Mouse (Mus musculus) spleen, postnatal 4 days (tissue): Measurements from ENCODE around the gene Sall1.

Source experiments
- DNase-seq, 2 experiments: peaks; one replicate each; pipeline ENCODE4 v3.0.0; 2022; ENCODE audit warnings: low spot score in 2 of 2

The Sall1 gene

DNA sequence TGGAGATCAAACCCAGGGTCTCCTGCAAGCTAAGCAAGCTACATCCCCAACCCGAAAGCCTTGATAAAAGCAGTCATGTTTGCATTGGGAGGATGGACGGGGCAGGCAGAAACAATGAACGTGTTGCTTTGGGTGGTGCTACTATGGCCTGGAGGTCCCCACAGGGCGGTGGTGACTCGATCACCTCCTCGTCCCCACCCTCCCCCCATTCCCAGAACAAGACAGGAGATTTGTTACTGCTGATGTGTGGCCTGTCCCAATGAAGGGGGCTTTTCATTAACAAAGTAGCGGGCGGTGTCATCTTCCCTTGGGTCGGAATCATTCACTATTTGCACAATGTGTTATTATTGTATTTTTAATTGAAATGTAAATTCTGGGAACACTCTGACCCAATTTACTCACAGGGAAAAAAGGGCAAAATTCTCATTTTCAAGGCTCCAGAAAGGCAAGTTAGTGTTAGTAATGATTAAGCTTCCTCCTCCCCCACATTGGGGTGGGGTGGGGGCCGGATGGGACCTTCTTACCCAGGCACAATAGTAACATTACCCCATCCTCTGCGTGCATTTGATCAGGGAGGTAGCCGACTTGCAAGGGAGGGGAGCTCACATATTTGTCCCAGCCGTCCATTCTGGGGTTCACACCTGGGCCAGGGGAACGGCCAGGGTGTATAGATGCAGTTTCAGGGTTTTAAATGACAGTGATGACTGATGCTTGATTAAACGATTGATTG lies 52.0 kb downstream of the Sall1 start:
- DNase-seq, result no peak

DNA sequence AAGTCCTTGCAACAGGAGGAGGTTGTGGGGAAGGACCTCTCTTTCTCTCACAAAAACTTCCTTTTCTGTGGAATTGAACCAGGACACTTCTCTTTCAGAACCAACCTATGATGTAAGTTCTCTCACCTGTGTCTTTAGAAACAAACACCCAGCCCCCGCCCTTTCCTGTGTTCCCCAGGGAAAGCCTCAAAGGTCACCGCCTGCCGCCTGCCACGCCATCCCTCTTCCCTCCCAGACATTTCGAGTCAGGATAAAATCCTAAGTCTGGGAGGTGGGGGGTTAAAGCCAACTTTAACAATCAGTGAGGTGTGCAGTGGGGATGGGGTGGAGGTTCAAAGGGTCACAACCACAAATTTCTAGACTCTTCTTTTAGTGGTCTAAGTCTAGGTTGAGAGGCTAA lies 52.8 kb downstream of the Sall1 start:
- no peak for DNase-seq

DNA sequence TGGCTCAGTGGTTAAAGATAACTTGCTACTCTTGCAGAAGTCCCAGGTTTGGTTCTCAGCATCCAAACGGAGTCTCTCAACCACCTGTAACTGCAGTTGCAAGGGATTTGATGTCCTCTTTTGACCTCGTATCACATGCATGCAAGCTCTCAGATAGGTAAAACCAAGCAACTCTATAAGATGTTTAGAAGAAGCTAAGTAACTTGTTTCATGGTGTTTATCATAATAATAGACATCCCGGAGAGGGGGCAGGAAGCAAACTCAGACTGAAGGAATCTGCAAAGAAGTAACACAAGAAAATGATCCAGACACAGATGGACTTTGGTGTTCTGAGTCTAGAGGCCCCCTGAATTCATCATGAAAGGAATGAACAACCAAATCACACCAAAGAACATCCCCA lies 55.0 kb downstream of the Sall1 start:
- no peak for DNase-seq

DNA sequence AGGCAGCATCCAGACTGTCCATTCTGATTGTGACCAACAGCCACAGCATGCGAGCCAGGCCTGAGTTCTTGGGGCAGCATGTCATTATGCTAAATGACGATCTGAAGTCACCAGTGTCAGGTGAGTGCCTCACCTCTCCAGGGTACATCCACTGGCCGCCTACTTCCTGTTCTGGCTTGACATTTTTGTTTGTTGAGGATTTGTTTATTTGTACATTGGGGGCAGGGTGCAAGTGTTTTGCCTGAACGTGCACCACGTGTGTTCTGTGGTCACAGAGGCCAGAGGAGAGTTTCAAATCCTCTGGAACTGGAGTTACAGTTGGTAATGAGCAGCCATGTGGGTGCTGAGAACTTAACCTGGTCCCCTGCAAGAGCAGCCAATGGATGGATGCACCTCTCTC lies 60.5 kb downstream of the Sall1 start:
- no peak for DNase-seq
